Mouse (Mus musculus) liver, adult 2 months (tissue): ENCODE results near the gene Gucy2d.

Experiments used
- CTCF ChIP-seq: fragments of 200-500 bp; IDR thresholded peaks from 2 replicates; pipeline ENCODE4 v1.5.1; 2011; ENCODE audit warnings: low read depth, low read length, control low read depth
- POLR2A ChIP-seq: fragments of 200-500 bp; IDR thresholded peaks from 2 replicates; pipeline ENCODE4 v1.6.1; 2011; ENCODE audit warnings: low read length, control low read depth; ENCODE audit not compliant: insufficient read depth; ENCODE audit errors: extremely low read depth

DNA sequence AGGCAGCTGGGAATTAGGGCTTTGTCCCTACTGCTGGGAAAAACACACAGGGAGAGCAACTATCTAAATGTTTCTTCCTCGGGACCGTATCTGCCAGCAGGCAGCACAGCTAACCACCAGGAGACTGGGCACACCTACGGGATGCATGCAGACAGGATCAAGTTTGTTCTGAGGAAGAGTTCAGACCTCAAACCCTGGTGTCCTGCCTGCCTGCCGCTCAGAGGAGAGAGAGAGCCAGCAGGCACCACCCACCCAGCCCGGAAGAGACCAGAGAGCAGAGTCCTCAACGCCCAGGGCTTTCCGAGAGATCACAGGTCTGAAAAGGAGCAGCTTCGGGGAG lies 43.0 kb downstream of the Gucy2d start:
- TF ChIP-seq POLR2A: no peak
- TF ChIP-seq CTCF: no peak
